Mouse (Mus musculus) brain, embryonic 14.5 days (tissue): ENCODE measurements at regions not wholly inside any gene's neighbourhood (a gene's known extent, or its start where the extent isn't known, plus 50 kb on each side); places are given as distances from the start of the nearest gene placed in this dataset.

ENCODE experiments used
- DNase-seq: peaks from one replicate; pipeline ENCODE4 v3.0.0-alpha.2; 2011; ENCODE audit warnings: low read depth
- CTCF ChIP-seq: fragments of 200-500 bp; IDR thresholded peaks from 2 replicates; pipeline ENCODE4 v1.5.1; 2012; ENCODE audit warnings: inconsistent platforms, mild to moderate bottlenecking, moderate library complexity, borderline replicate concordance; ENCODE audit not compliant: insufficient read depth, insufficient read length; ENCODE audit errors: extremely low read depth
- POLR2A ChIP-seq: fragments of 200-500 bp; IDR thresholded peaks from 2 replicates; pipeline ENCODE4 v1.6.1; 2012; ENCODE audit warnings: mild to moderate bottlenecking, inconsistent platforms, borderline replicate concordance; ENCODE audit not compliant: poor library complexity, insufficient read depth, insufficient read length, severe bottlenecking; ENCODE audit errors: extremely low read depth

GRCm38 (mm10) chr8:12175496-12175895, 103.1 kb upstream of the A230072I06Rik start:
- TF ChIP-seq POLR2A = no peak
- no peak for TF ChIP-seq CTCF
- DNase-seq = peak; percentile 88

GRCm38 (mm10) chr8:12184666-12185065, 94.0 kb upstream of the A230072I06Rik start:
- no peak for DNase-seq
- TF ChIP-seq POLR2A = no peak
- TF ChIP-seq CTCF = no peak

GRCm38 (mm10) chr8:12187366-12187765, 91.3 kb upstream of the A230072I06Rik start:
- no peak for DNase-seq
- TF ChIP-seq CTCF (no peak), POLR2A (no peak)

GRCm38 (mm10) chr8:12188451-12188850, 90.2 kb upstream of the A230072I06Rik start:
- TF ChIP-seq CTCF = no peak
- TF ChIP-seq POLR2A = no peak
- DNase-seq = no peak

GRCm38 (mm10) chr8:12188960-12189359, 89.7 kb upstream of the A230072I06Rik start:
- peak; percentile 55 for DNase-seq
- TF ChIP-seq POLR2A = no peak
- no peak for TF ChIP-seq CTCF

GRCm38 (mm10) chr8:12192006-12192405, 86.6 kb upstream of the A230072I06Rik start:
- no peak for DNase-seq
- TF ChIP-seq POLR2A (no peak), CTCF (peak; percentile 54; the same call in 1 of the 2 replicates)

- no peak for TF ChIP-seq CTCF
- no peak for TF ChIP-seq POLR2A
Measured at GRCm38 (mm10) chr8:12205909-12206308, 72.7 kb upstream of the A230072I06Rik start.

GRCm38 (mm10) chr8:12207412-12207811, 71.2 kb upstream of the A230072I06Rik start:
- no peak for TF ChIP-seq POLR2A
- no peak for TF ChIP-seq CTCF
- peak; percentile 93 for DNase-seq

More at GRCm38 (mm10) chr8:12205909-12206308, 72.7 kb upstream of the A230072I06Rik start:
- no peak for DNase-seq

GRCm38 (mm10) chr8:12213774-12214173, 64.8 kb upstream of the A230072I06Rik start:
- TF ChIP-seq CTCF (no peak), POLR2A (no peak)
- no peak for DNase-seq

GRCm38 (mm10) chr8:12214205-12215019, 64.2 kb upstream of the A230072I06Rik start:
- no peak for TF ChIP-seq CTCF
- DNase-seq = peak; percentile 87

GRCm38 (mm10) chr8:12221506-12221905, 57.1 kb upstream of the A230072I06Rik start:
- TF ChIP-seq POLR2A = no peak
- TF ChIP-seq CTCF = no peak
- no peak for DNase-seq

- no peak for DNase-seq
Measured at GRCm38 (mm10) chr8:12223376-12223775, 55.2 kb upstream of the A230072I06Rik start.

More at GRCm38 (mm10) chr8:12223376-12223775, 55.2 kb upstream of the A230072I06Rik start:
- TF ChIP-seq POLR2A = no peak
- no peak for TF ChIP-seq CTCF
